Mouse (Mus musculus): ENCODE measurements around the gene Ccnd3.
A peak's percentile ranks its signal among the peaks of the same experiment; 100 is the strongest.

DNA sequence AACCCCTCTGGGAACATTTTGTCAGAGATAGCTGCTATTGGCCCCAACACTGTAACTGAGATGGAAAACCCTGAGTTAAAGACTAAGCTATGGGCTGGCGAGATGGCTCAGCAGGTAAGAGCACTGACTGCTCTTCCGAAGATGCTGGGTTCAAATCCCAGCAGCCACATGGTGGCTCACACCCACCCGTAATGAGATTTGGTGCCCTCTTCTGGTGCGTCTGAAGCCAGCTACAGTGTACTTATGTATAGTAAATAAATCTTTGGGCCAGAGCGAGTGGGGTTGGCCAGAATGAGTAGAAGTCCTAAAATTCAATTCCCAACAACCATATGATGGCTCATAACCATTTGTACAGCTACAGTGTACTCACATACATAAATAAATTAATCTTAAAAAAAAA, 101.4 kb downstream of the Ccnd3 start:
- TF ChIP-seq CTCF (conservative IDR thresholded peaks at IDR 0.05; ENCODE audit: low read length) (peak; percentile 15), POU5F1 (IDR thresholded peaks at IDR 0.05; ENCODE audit: borderline replicate concordance, low read length) (no peak), NANOG (IDR thresholded peaks at IDR 0.05; ENCODE audit: borderline replicate concordance, low read length) (no peak)

Data from E14TG2a.4 (cell line).